Mouse (Mus musculus) frontal cortex, postnatal 14 days (tissue): ENCODE results near the gene Rbks.
A peak's percentile ranks its signal among the peaks of the same experiment; 100 is the strongest.

Source experiments
- DNase-seq, 2 experiments: peaks; one replicate each; pipeline ENCODE4 v3.0.0; 2022; ENCODE audit warnings: low spot score in 2 of 2

Gene Rbks

DNA sequence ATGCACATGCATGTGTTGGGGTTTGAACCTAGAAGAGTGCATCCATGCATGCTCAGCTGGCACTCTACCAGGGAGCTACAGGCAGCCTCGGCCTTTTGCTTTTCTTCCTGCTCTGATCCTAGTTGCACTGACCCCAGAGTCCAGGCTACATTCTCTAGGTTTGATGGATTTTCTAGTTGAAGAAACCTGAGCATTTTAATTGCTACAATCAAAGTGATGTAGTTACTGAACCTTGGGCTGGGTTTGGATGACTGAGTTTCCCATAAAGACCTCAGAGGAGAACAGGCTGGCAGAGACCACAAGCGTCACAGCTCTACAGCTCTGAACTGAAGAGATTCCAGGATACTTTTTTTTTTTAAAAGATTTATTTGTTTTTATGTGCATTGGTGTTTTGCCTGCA, 114.2 kb downstream of the Rbks start:
- no peak for DNase-seq

- DNase-seq: no peak
Measured at GRCm38 (mm10) chr5:31581932-31582331, 115.5 kb downstream of the Rbks start.

DNA sequence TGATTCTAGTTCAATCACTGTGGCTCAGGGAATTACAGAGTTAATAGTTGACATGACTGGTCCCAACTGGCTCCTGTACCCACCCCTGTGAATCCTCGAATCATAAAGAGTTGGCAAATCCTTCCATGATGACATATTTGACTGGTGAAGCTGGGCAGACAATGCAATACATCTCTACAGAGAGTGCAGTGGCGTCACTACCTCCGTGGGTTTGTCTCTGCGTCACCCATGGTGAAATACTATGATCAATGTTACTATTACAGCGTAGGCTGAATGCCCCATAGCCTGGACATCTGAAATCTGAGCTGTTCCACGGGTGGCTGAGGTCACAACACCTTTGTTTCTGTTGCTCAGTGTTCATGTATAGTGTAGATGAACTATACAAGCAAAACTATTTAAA, 116.2 kb downstream of the Rbks start:
- DNase-seq: no peak

DNA sequence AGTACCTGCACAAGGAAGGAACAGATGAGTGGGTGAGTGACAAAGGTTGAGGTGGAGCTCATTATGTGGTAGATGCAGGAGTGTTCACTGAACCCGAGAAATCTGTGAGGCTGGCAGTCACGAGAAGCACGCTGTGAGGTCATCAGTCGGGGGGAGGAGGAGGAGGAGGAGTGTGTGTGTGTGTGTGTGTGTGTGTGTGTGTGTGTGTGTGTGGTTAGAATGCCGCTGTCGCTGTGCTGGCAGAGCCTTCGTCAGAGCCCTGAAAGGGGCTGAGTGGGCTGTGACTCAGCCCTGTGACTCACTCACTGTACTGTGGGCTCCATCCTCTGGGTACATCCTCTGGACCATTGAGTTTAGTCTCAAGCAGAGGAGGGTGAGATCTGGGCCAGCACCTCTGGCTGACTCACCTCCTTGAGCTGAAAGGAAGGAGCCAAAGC, 120.9 kb downstream of the Rbks start:
- DNase-seq: peak in 1 of 2 experiments; percentile 33
